22 mouse cellular contexts compared by ENCODE assay signal in genomic region chr4:147979441-147979860, GRCm38 (mm10). TPM values are rescaled to one million over a fixed set of nuclear protein-coding genes. Genes with fewer than 3 reads are reported as not detected.
A peak's percentile ranks its signal among the peaks of the same experiment; 100 is the strongest.
DNase-seq lines count a peak whose midpoint lies in the region; ATAC-seq and TF ChIP-seq lines count a peak whose summit lies in the region.
"Had no signal": no experiment of that assay in that cellular context is flagged by ENCODE, and none has a peak within 500 bp of the region (broad histone marks: within the 10 kb centered on the region; RNA-seq: fewer than 3 reads in every experiment).

No protein-coding gene starts in this region.

- TF ChIP-seq CTCF in heart, postnatal 0 days (IDR thresholded peaks at IDR 0.05; ENCODE audit: low read depth): no peak

- TF ChIP-seq EP300 in heart, postnatal 0 days (IDR thresholded peaks at IDR 0.05; ENCODE audit: low read depth): peak; percentile 98

- H3K4me1 ChIP-seq in forebrain, embryonic 14.5 days (ENCODE audit: control insufficient read depth, insufficient read depth, low read length): no peaks in the 10 kb centered on the region
- H3K4me1 ChIP-seq in forebrain, embryonic 15.5 days: no peaks in the 10 kb centered on the region
- H3K4me1 ChIP-seq in heart, postnatal 0 days (ENCODE audit: control insufficient read depth, insufficient read depth): peaks cover 7% of the 10 kb centered on the region
- H3K4me1 ChIP-seq in midbrain, embryonic 13.5 days (replicated peaks): no peaks in the 10 kb centered on the region
- H3K4me1 ChIP-seq: heart, embryonic 13.5 days; hindbrain, embryonic 15.5 days had no signal

- ATAC-seq in forebrain, embryonic 14.5 days: no peak
- no peak for ATAC-seq in forebrain, embryonic 15.5 days (replicated peaks)
- peak; percentile 94 for ATAC-seq in heart, postnatal 0 days (ENCODE audit: insufficient read depth, low read depth)
- ATAC-seq in midbrain, embryonic 13.5 days: no peak
- ATAC-seq: forebrain, postnatal 0 days; intestine, embryonic 16.5 days had no signal

- DNase-seq in forebrain, embryonic 14.5 days (ENCODE audit: low spot score): peak; percentile 4
- peak; percentile 89 for DNase-seq in heart, postnatal 0 days (ENCODE audit: low spot score)
- DNase-seq in heart, postnatal 14 days: no peak
- peak; percentile 20 to 65 for DNase-seq in kidney, adult 8-10 months
- DNase-seq in kidney, postnatal 4 days: no peak
- DNase-seq: adrenal gland, adult 2 months; adrenal gland, postnatal 25 days; cerebellum, adult 2 months; cerebellum, postnatal 36 days; forebrain, postnatal 0 days; gastrocnemius, postnatal 14 days had no signal

- H3K9ac ChIP-seq in forebrain, embryonic 14.5 days (ENCODE audit: low read length): no peak overlapping the region
- H3K9ac ChIP-seq in forebrain, embryonic 15.5 days (replicated peaks): no peak overlapping the region
- H3K9ac ChIP-seq in heart, postnatal 0 days (replicated peaks; ENCODE audit: low read depth, low read length): no peak overlapping the region
- no peak overlapping the region for H3K9ac ChIP-seq in midbrain, embryonic 13.5 days (replicated peaks)
- H3K9ac ChIP-seq: forebrain, postnatal 0 days; heart, embryonic 13.5 days; hindbrain, embryonic 15.5 days had no signal

- intact Hi-C loops in heart, postnatal 14 days (cut with DNase I): no loop called here

- H3K4me2 ChIP-seq in forebrain, embryonic 14.5 days (ENCODE audit: low read length): no peak overlapping the region
- no peak overlapping the region for H3K4me2 ChIP-seq in forebrain, embryonic 15.5 days (replicated peaks)
- no peak overlapping the region for H3K4me2 ChIP-seq in heart, postnatal 0 days (ENCODE audit: low read depth, low read length)
- no peak overlapping the region for H3K4me2 ChIP-seq in midbrain, embryonic 13.5 days (replicated peaks)
- H3K4me2 ChIP-seq: heart, embryonic 13.5 days; hindbrain, embryonic 15.5 days had no signal

- no peaks in the 10 kb centered on the region for H3K36me3 ChIP-seq in forebrain, embryonic 14.5 days (ENCODE audit: control insufficient read depth, insufficient read depth, low read length)
- no peaks in the 10 kb centered on the region for H3K36me3 ChIP-seq in forebrain, embryonic 15.5 days
- H3K36me3 ChIP-seq in heart, postnatal 0 days (replicated peaks; ENCODE audit: control insufficient read depth, insufficient read depth, low read length): no peaks in the 10 kb centered on the region
- H3K36me3 ChIP-seq in midbrain, embryonic 13.5 days: no peaks in the 10 kb centered on the region
- H3K36me3 ChIP-seq: heart, embryonic 13.5 days; hindbrain, embryonic 15.5 days had no signal

- no peaks in the 10 kb centered on the region for H3K27me3 ChIP-seq in forebrain, embryonic 14.5 days (replicated peaks; ENCODE audit: control insufficient read depth, insufficient read depth, low read length)
- H3K27me3 ChIP-seq in forebrain, embryonic 15.5 days: peaks cover 5% of the 10 kb centered on the region; the same call in 1 of the 2 replicates
- H3K27me3 ChIP-seq in heart, postnatal 0 days (ENCODE audit: control insufficient read depth, insufficient read depth, low read length): no peaks in the 10 kb centered on the region
- no peaks in the 10 kb centered on the region for H3K27me3 ChIP-seq in midbrain, embryonic 13.5 days
- H3K27me3 ChIP-seq: hindbrain, embryonic 15.5 days had no signal

- H3K27ac ChIP-seq in forebrain, embryonic 14.5 days (ENCODE audit: low read depth, low read length): no peak overlapping the region
- no peak overlapping the region for H3K27ac ChIP-seq in forebrain, embryonic 15.5 days (replicated peaks)
- H3K27ac ChIP-seq in heart, postnatal 0 days (ENCODE audit: low read depth): peak overlapping the region; percentile 83
- no peak overlapping the region for H3K27ac ChIP-seq in midbrain, embryonic 13.5 days
- H3K27ac ChIP-seq: heart, embryonic 13.5 days; hindbrain, embryonic 15.5 days; kidney, postnatal 0 days had no signal

- H3K4me3 ChIP-seq in forebrain, embryonic 14.5 days (ENCODE audit: low read depth, low read length): no peak overlapping the region
- no peak overlapping the region for H3K4me3 ChIP-seq in forebrain, embryonic 15.5 days
- H3K4me3 ChIP-seq in heart, postnatal 0 days (ENCODE audit: low read depth, low read length): no peak overlapping the region
- no peak overlapping the region for H3K4me3 ChIP-seq in midbrain, embryonic 13.5 days (replicated peaks)
- H3K4me3 ChIP-seq: heart, embryonic 13.5 days; hindbrain, embryonic 15.5 days had no signal

- no peaks in the 10 kb centered on the region for H3K9me3 ChIP-seq in forebrain, embryonic 14.5 days (replicated peaks; ENCODE audit: control insufficient read depth, low read length)
- peaks cover 2% of the 10 kb centered on the region; the same call in 1 of the 2 replicates for H3K9me3 ChIP-seq in forebrain, embryonic 15.5 days
- 0 out of 2 replicates have a peak, but pooled peaks cover 3% of the 10 kb centered on the region for H3K9me3 ChIP-seq in heart, postnatal 0 days (replicated peaks; ENCODE audit: control insufficient read depth, low read length)
- 0 out of 2 replicates have a peak, but pooled peaks cover 4% of the 10 kb centered on the region for H3K9me3 ChIP-seq in midbrain, embryonic 13.5 days
- H3K9me3 ChIP-seq: heart, embryonic 13.5 days; hindbrain, embryonic 15.5 days had no signal

- WGBS in forebrain, embryonic 14.5 days: 65% methylated on average over 7 of the region's 7 CpGs
- 55% methylated on average over 7 of the region's 7 CpGs for WGBS in forebrain, embryonic 15.5 days
- 28% methylated on average over 7 of the region's 7 CpGs for WGBS in heart, postnatal 0 days
- 76% methylated on average over 7 of the region's 7 CpGs for WGBS in midbrain, embryonic 13.5 days

RNA-seq across cellular contexts. Expression of gene Nppb, which starts 6.1 kb away (rescaled TPM):
- not detected in 2 replicates for polyA plus RNA-seq in forebrain, embryonic 14.5 days (2014; fragmentation: Nextera tagmentation; extraction: Ambion mirVana)
- polyA plus RNA-seq in forebrain, embryonic 15.5 days (2015; fragmentation: Nextera tagmentation; extraction: Ambion mirVana): not detected in 2 replicates
- 831 and 1,183 TPM in 2 replicates for total RNA-seq in heart, postnatal 0 days (2014; rRNA removed; ENCODE audit: low replicate concordance)
- 188 and 473 TPM in 2 replicates for polyA plus RNA-seq in heart, postnatal 0 days (2015; fragmentation: Nextera tagmentation; extraction: Ambion mirVana)
- total RNA-seq in heart, postnatal 14 days (2021): 100 to 1,000 TPM in 1 of 2 experiments, 10 to 100 TPM in 1; 74.4 to 148 TPM
- polyA plus RNA-seq in midbrain, embryonic 13.5 days (2015; fragmentation: Nextera tagmentation; extraction: Ambion mirVana): 0.36 TPM in 1 of 2 replicates, not detected in the other
- total RNA-seq: adrenal gland, postnatal 25 days; forebrain, postnatal 0 days; gastrocnemius, adult 18-20 months; gastrocnemius, postnatal 14 days had no signal
- polyA plus RNA-seq: adrenal gland, adult 2 months; forebrain, embryonic 11.5 days; gonadal fat pad, adult 2 months; intestine, embryonic 16.5 days; kidney, postnatal 0 days had no signal

RNA-seq across cellular contexts. Expression of gene Nppa, which starts 21.1 kb away (rescaled TPM):
- 0.80 and 1.1 TPM in 2 replicates for polyA plus RNA-seq in forebrain, embryonic 14.5 days (2014; fragmentation: Nextera tagmentation; extraction: Ambion mirVana)
- polyA plus RNA-seq in forebrain, embryonic 15.5 days (2015; fragmentation: Nextera tagmentation; extraction: Ambion mirVana): 0.76 and 1.6 TPM in 2 replicates
- total RNA-seq in heart, postnatal 0 days (2014; rRNA removed; ENCODE audit: low replicate concordance): 2,556 and 3,370 TPM in 2 replicates
- polyA plus RNA-seq in heart, postnatal 0 days (2015; fragmentation: Nextera tagmentation; extraction: Ambion mirVana): 9,636 and 10,119 TPM in 2 replicates
- total RNA-seq in heart, postnatal 14 days (2021): 1,000 to 10,000 TPM in 1 of 2 experiments, 100 to 1,000 TPM in 1; 590 to 1,636 TPM
- 2.5 and 3.4 TPM in 2 replicates for polyA plus RNA-seq in midbrain, embryonic 13.5 days (2015; fragmentation: Nextera tagmentation; extraction: Ambion mirVana)
- total RNA-seq: adrenal gland, adult 2 months; adrenal gland, postnatal 25 days; ES-E14; forebrain, postnatal 0 days; gastrocnemius, adult 18-20 months; gastrocnemius, postnatal 14 days had no signal
- polyA plus RNA-seq: adrenal gland, adult 2 months; cerebellum, adult 2 months; gonadal fat pad, adult 2 months; hindbrain, embryonic 11.5 days; kidney, postnatal 0 days had no signal

RNA-seq across cellular contexts. Expression of gene 2510039O18Rik, which starts 38.8 kb away (rescaled TPM):
- polyA plus RNA-seq in forebrain, embryonic 14.5 days (2014; fragmentation: Nextera tagmentation; extraction: Ambion mirVana): 12.5 TPM in 2 replicates
- 13.7 and 13.8 TPM in 2 replicates for polyA plus RNA-seq in forebrain, embryonic 15.5 days (2015; fragmentation: Nextera tagmentation; extraction: Ambion mirVana)
- total RNA-seq in heart, postnatal 0 days (2014; rRNA removed; ENCODE audit: low replicate concordance): 76.2 and 82.2 TPM in 2 replicates
- polyA plus RNA-seq in heart, postnatal 0 days (2015; fragmentation: Nextera tagmentation; extraction: Ambion mirVana): 8.9 and 10.4 TPM in 2 replicates
- 10 to 100 TPM; 39.6 to 43.9 TPM for total RNA-seq in heart, postnatal 14 days (2021)
- 10.2 and 13.6 TPM in 2 replicates for polyA plus RNA-seq in midbrain, embryonic 13.5 days (2015; fragmentation: Nextera tagmentation; extraction: Ambion mirVana)

RNA-seq across cellular contexts. Expression of gene Plod1, which starts 42.9 kb away (rescaled TPM):
- 15.0 and 18.8 TPM in 2 replicates for polyA plus RNA-seq in forebrain, embryonic 14.5 days (2014; fragmentation: Nextera tagmentation; extraction: Ambion mirVana)
- polyA plus RNA-seq in forebrain, embryonic 15.5 days (2015; fragmentation: Nextera tagmentation; extraction: Ambion mirVana): 16.1 and 16.4 TPM in 2 replicates
- total RNA-seq in heart, postnatal 0 days (2014; rRNA removed; ENCODE audit: low replicate concordance): 84.0 and 107 TPM in 2 replicates
- 48.9 and 55.6 TPM in 2 replicates for polyA plus RNA-seq in heart, postnatal 0 days (2015; fragmentation: Nextera tagmentation; extraction: Ambion mirVana)
- total RNA-seq in heart, postnatal 14 days (2021): 10 to 100 TPM; 90.1 to 95.0 TPM
- polyA plus RNA-seq in midbrain, embryonic 13.5 days (2015; fragmentation: Nextera tagmentation; extraction: Ambion mirVana): 18.7 and 20.4 TPM in 2 replicates

RNA-seq across cellular contexts. Expression of gene Clcn6, which starts 59.2 kb away (rescaled TPM):
- polyA plus RNA-seq in forebrain, embryonic 14.5 days (2014; fragmentation: Nextera tagmentation; extraction: Ambion mirVana): 19.1 and 24.8 TPM in 2 replicates
- polyA plus RNA-seq in forebrain, embryonic 15.5 days (2015; fragmentation: Nextera tagmentation; extraction: Ambion mirVana): 30.8 and 33.4 TPM in 2 replicates
- total RNA-seq in heart, postnatal 0 days (2014; rRNA removed; ENCODE audit: low replicate concordance): 14.7 and 16.3 TPM in 2 replicates
- 3.5 and 4.3 TPM in 2 replicates for polyA plus RNA-seq in heart, postnatal 0 days (2015; fragmentation: Nextera tagmentation; extraction: Ambion mirVana)
- 10 to 100 TPM in 1 of 2 experiments, 1 to 10 TPM in 1; 9.5 to 11.0 TPM for total RNA-seq in heart, postnatal 14 days (2021)
- polyA plus RNA-seq in midbrain, embryonic 13.5 days (2015; fragmentation: Nextera tagmentation; extraction: Ambion mirVana): 33.9 and 35.3 TPM in 2 replicates

Comparison
In these comparisons a context has a peak if more than half of its experiments do, and no peak if none do; other contexts are left out.
1. DNase-seq: peak in forebrain, embryonic 14.5 days (single experiment), heart, postnatal 0 days (single experiment) and kidney, adult 8-10 months (2 of 2); none in heart, postnatal 14 days (0 of 2) and kidney, postnatal 4 days (0 of 2).
2. RNA of gene Nppb, which starts 6.1 kb away (polyA plus RNA-seq): 188 to 473 TPM in heart, postnatal 0 days; 0.36 TPM in midbrain, embryonic 13.5 days, not detected in forebrain, embryonic 14.5 days and not detected in forebrain, embryonic 15.5 days; every median in the first group is over 100 times any median in the second.
3. RNA of gene Nppa, which starts 21.1 kb away (polyA plus RNA-seq): 9,636 to 10,119 TPM in heart, postnatal 0 days; 2.5 to 3.4 TPM in midbrain, embryonic 13.5 days, 0.80 to 1.1 TPM in forebrain, embryonic 14.5 days and 0.76 to 1.6 TPM in forebrain, embryonic 15.5 days; every median in the first group is over 1,000 times any median in the second.